Mouse (Mus musculus) midbrain, postnatal 0 days (tissue): ENCODE measurements around the gene Ifnz. TPM values are rescaled to one million over a fixed set of nuclear protein-coding genes. Genes with fewer than 3 reads are reported as not detected.
A peak's percentile ranks its signal among the peaks of the same experiment; 100 is the strongest.
"Not testable (repeated sequence)": the region's sequence is repeated elsewhere in the genome, so short reads cannot be mapped to it uniquely, and the experiment has no call there.

ENCODE experiments used
- ATAC-seq: fragments of 200-750 bp; cut with Nextera tagmentation; 2 replicates; pipeline ENCODE4 v1.8.0; 2017; ENCODE audit warnings: moderate number of reproducible peaks, mild to moderate bottlenecking, moderate TSS enrichment, moderate library complexity; ENCODE audit not compliant: low FRiP score
- DNase-seq: peaks from one replicate; pipeline ENCODE4 v3.0.0-alpha.2; 2015; ENCODE audit warnings: low spot score
- H3K27ac ChIP-seq: fragments of 300-500 bp; sonication (generic); 2 replicates; pipeline ENCODE4 v1.5.1; 2014; ENCODE audit warnings: low read depth, mild to moderate bottlenecking, low read length, mixed read lengths
- H3K27me3 ChIP-seq: fragments of 300-500 bp; sonication (generic); 2 replicates; pipeline ENCODE4 v1.6.1; 2014; ENCODE audit warnings: low read length, control low read depth, mixed read lengths; ENCODE audit not compliant: insufficient read depth
- H3K36me3 ChIP-seq: fragments of 300-500 bp; sonication (generic); 2 replicates; pipeline ENCODE4 v1.6.1; 2014; ENCODE audit warnings: low read length, control low read depth, mixed read lengths; ENCODE audit not compliant: insufficient read depth
- H3K4me1 ChIP-seq: fragments of 300-500 bp; sonication (generic); 2 replicates; pipeline ENCODE4 v1.6.1; 2014; ENCODE audit warnings: mild to moderate bottlenecking, control low read depth, antibody characterized with exemption, low read length, mixed read lengths; ENCODE audit not compliant: insufficient read depth
- H3K4me2 ChIP-seq: fragments of 300-500 bp; sonication (generic); 2 replicates; pipeline ENCODE4 v1.6.1; 2014; ENCODE audit warnings: low read depth, mild to moderate bottlenecking, low read length, mixed read lengths; ENCODE audit not compliant: poor library complexity, severe bottlenecking
- H3K4me3 ChIP-seq: fragments of 300-500 bp; sonication (generic); 2 replicates; pipeline ENCODE4 v1.5.1; 2014; ENCODE audit warnings: low read depth, mild to moderate bottlenecking, low read length, moderate library complexity
- H3K9ac ChIP-seq: fragments of 300-500 bp; sonication (generic); replicated peaks from 2 replicates; pipeline ENCODE4 v1.6.1; 2014; ENCODE audit warnings: mild to moderate bottlenecking, low read length, moderate library complexity, mixed read lengths; ENCODE audit not compliant: poor library complexity, severe bottlenecking
- H3K9me3 ChIP-seq: fragments of 300-500 bp; sonication (generic); 2 replicates; pipeline ENCODE4 v1.6.1; 2016; ENCODE audit warnings: low read length, control low read depth
- CTCF ChIP-seq: IDR thresholded peaks from 2 replicates; pipeline ENCODE4 v1.5.1; 2016; ENCODE audit warnings: antibody characterized with exemption, mild to moderate bottlenecking
- WGBS: fragments of 180-500 bp; shearing (Covaris S2); extraction: QIAGEN DNeasy Blood & Tissue Kit; methylation state at CpG from one replicate; pipeline ENCODE4 v1.1.7; 2014; 5-methylcytosine and 5-hydroxymethylcytosine counted together
- polyA plus RNA-seq: library from polyadenylated mRNA; unstranded; fragments of >200 nt; fragmentation: Nextera tagmentation; extraction: Ambion mirVana; gene quantifications from 2 replicates; pipeline ENCODE4 v1.2.1, GENCODE M21; 2015
- total RNA-seq: library from RNA; depleted of rRNA; stranded (reverse); fragments of >200 nt; gene quantifications from 2 replicates; pipeline ENCODE4 v1.2.3, GENCODE M21; 2014

Ifnz gene
- total and polyA plus RNA-seq, 2 experiments from 2014 or later: not detected

DNA sequence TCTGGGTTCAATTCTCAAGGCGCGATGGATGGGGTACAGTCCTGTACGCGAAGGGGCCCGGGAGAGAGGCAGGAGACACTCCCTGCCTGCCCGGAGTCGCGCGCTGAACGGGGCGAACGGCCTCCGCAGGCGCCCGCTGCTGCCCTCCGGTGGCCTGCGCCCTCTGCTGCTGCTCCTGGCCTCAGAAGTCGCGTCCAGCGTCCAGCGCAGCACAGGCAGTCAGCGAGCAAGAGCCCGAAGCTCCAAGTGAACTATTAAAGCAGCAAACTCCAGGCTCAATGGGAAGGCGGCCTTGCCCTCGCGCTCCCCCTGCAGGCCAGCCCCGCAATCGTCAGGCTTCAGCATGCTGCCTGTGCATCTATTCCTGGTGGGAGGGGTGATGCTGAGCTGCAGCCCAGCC is 21.5 kb upstream of the Ifnz start:
- H3K27ac ChIP-seq, H3K9me3 ChIP-seq: not testable (repeated sequence)

DNA sequence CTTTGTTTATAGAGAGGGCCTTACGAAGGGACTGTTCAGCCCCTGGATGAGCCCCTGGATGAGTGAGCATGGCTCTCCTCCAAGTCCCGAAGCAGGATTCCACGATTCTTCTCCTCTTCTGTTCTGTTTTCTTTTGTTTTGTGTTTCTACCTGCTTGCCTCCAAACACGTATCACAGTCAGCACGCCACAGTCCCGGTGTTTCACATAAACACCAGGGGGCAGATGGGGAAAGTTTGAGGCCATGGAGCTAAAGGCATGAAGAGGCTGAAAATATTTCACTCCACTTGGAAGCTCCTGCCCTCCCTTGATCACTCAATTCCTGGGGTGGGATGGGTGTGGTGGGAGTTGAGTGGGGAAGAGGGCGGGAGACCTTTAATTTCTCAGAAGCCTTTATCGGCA is 20.2 kb upstream of the Ifnz start:
- not testable (repeated sequence) for H3K36me3 ChIP-seq, H3K27ac ChIP-seq, DNase-seq, H3K4me2 ChIP-seq, H3K4me3 ChIP-seq, H3K4me1 ChIP-seq, H3K9ac ChIP-seq, H3K27me3 ChIP-seq, H3K9me3 ChIP-seq, ATAC-seq
- 72% methylated on average over 6 of the region's 8 CpGs for WGBS

More for the DNA sequence above, 21.5 kb upstream of the Ifnz start:
- not testable (repeated sequence) for H3K36me3 ChIP-seq, H3K27me3 ChIP-seq, ATAC-seq, H3K4me1 ChIP-seq, H3K9ac ChIP-seq
- peak; percentile 67 for TF ChIP-seq CTCF
- H3K4me2 ChIP-seq: peak overlapping the region; percentile 42
- H3K4me3 ChIP-seq: peak overlapping the region; percentile 20; the same call in 1 of the 2 replicates
- under 1% methylated on average over 26 of the region's 28 CpGs for WGBS
- DNase-seq: peak; percentile 82

DNA sequence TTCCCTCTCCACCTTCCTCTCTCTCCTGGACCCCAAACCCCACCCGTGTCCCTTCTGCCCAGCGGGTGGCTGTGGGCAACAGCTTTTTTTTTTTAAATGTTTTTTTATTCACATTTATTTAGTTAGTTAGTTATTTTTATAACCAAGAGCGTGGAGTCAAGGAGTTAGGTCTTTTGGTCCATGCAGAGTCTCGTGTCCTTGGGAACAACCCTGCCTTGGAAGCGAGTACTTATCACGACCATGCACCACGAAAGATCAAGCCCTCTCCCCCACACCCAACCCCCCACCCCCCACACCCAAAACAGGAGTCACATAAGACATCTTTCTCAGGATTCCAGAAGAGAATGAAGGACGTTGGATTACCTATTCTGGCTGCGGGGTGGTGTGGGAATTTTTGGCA is 19.6 kb upstream of the Ifnz start:
- 60% methylated on average over 8 of the region's 9 CpGs for WGBS
- not testable (repeated sequence) for H3K27ac ChIP-seq

DNA sequence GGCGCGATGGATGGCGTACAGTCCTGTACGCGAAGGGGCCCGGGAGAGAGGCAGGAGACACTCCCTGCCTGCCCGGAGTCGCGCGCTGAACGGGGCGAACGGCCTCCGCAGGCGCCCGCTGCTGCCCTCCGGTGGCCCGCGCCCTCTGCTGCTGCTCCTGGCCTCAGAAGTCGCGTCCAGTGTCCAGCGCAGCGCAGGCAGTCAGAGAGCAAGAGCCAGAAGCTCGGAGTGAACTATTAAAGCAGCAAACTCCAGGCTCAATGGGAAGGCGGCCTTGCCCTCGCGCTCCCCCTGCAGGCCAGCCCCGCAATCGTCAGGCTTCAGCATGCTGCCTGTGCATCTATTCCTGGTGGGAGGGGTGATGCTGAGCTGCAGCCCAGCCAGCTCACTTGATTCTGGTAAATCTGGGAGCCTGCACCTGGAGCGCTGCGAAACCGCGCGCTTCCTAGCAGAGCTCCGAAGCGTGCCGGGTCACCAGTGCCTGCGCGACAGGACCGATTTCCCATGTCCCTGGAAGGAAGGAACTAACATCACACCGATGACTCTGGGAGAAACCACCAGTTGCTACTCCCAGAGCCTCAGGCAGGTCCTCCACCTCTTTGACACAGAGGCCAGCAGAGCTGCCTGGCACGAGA is 18.4 kb upstream of the Ifnz start:
- peak; percentile 76 for DNase-seq
- 3% methylated on average over 29 of the region's 42 CpGs for WGBS

More for the DNA sequence above, 19.6 kb upstream of the Ifnz start:
- H3K9me3 ChIP-seq, H3K36me3 ChIP-seq, H3K4me2 ChIP-seq, H3K4me3 ChIP-seq, H3K27me3 ChIP-seq, ATAC-seq, H3K9ac ChIP-seq, DNase-seq, H3K4me1 ChIP-seq: not testable (repeated sequence)

DNA sequence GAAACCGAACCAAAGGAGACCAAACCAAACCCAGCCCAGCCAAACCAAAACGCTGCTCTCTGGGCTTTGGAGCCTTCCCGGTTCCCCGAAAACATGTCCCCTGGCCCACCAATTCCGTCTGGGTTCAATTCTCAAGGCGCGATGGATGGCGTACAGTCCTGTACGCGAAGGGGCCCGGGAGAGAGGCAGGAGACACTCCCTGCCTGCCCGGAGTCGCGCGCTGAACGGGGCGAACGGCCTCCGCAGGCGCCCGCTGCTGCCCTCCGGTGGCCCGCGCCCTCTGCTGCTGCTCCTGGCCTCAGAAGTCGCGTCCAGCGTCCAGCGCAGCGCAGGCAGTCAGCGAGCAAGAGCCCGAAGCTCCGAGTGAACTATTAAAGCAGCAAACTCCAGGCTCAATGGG is 8.4 kb upstream of the Ifnz start, which contains the start of gene Gm13290:
TSS of gene Gm13290 (plus strand) at position 301 of the 400 bp plus-strand sequence.
- H3K27me3 ChIP-seq, DNase-seq, H3K9me3 ChIP-seq, H3K4me3 ChIP-seq, H3K4me1 ChIP-seq, H3K36me3 ChIP-seq, ATAC-seq, H3K4me2 ChIP-seq, H3K9ac ChIP-seq, H3K27ac ChIP-seq: not testable (repeated sequence)
- no CpG with 5 or more reads among the region's 32 CpGs for WGBS

More for the DNA sequence above, 18.4 kb upstream of the Ifnz start:
- Histone ChIP-seq H3K4me3 (peak overlapping the region; percentile 26), H3K4me2 (peak overlapping the region; percentile 46)
- not testable (repeated sequence) for H3K27ac ChIP-seq, H3K9ac ChIP-seq, H3K36me3 ChIP-seq, H3K4me1 ChIP-seq, H3K27me3 ChIP-seq, H3K9me3 ChIP-seq, ATAC-seq
- peak; percentile 65 for TF ChIP-seq CTCF

DNA sequence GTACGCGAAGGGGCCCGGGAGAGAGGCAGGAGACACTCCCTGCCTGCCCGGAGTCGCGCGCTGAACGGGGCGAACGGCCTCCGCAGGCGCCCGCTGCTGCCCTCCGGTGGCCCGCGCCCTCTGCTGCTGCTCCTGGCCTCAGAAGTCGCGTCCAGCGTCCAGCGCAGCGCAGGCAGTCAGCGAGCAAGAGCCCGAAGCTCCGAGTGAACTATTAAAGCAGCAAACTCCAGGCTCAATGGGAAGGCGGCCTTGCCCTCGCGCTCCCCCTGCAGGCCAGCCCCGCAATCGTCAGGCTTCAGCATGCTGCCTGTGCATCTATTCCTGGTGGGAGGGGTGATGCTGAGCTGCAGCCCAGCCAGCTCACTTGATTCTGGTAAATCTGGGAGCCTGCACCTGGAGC is 5.3 kb upstream of the Ifnz start, which contains the start of gene Gm13289:
TSS of gene Gm13289 (plus strand) at position 301 of the 400 bp plus-strand sequence.
- H3K27ac ChIP-seq, H3K4me3 ChIP-seq, DNase-seq, ATAC-seq, H3K27me3 ChIP-seq, H3K36me3 ChIP-seq, H3K4me1 ChIP-seq, H3K4me2 ChIP-seq, H3K9me3 ChIP-seq, H3K9ac ChIP-seq: not testable (repeated sequence)
- no CpG with 5 or more reads among the region's 29 CpGs for WGBS

DNA sequence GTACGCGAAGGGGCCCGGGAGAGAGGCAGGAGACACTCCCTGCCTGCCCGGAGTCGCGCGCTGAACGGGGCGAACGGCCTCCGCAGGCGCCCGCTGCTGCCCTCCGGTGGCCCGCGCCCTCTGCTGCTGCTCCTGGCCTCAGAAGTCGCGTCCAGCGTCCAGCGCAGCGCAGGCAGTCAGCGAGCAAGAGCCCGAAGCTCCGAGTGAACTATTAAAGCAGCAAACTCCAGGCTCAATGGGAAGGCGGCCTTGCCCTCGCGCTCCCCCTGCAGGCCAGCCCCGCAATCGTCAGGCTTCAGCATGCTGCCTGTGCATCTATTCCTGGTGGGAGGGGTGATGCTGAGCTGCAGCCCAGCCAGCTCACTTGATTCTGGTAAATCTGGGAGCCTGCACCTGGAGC is 2.4 kb upstream of the Ifnz start, which contains the start of gene Gm13272:
TSS of gene Gm13272 (plus strand) at position 301 of the 400 bp plus-strand sequence.
- not testable (repeated sequence) for DNase-seq, H3K9ac ChIP-seq, H3K4me2 ChIP-seq, ATAC-seq, H3K27me3 ChIP-seq, H3K4me1 ChIP-seq, H3K4me3 ChIP-seq, H3K9me3 ChIP-seq, H3K27ac ChIP-seq, H3K36me3 ChIP-seq
- WGBS: no CpG with 5 or more reads among the region's 29 CpGs

DNA sequence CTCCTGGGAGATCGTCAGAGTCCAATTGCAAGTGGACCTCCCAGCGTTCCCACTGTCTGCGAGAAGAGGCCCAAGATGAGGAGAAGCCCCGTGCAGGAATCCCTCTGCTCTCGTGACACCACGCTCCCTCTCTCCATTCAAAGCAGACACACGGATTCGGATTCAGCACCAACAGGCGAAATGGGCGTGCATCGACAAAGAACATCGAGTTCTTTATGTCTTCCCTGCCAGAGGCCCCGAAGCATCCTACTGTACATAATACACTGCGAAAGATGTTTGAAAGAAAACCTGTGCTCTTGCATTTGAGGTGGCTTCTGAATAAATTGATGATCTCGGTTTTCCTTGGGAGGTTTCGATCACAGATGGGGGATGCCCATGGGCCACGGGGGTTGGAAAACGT is 1.6 kb upstream of the Ifnz start:
- ATAC-seq, H3K36me3 ChIP-seq, H3K9ac ChIP-seq: not testable (repeated sequence)

More for the DNA sequence above, 1.6 kb upstream of the Ifnz start:
- DNase-seq, H3K4me2 ChIP-seq, H3K4me3 ChIP-seq, H3K9me3 ChIP-seq, H3K27ac ChIP-seq, H3K4me1 ChIP-seq, H3K27me3 ChIP-seq: not testable (repeated sequence)
- 51% methylated on average over 13 of the region's 18 CpGs for WGBS
